Mouse (Mus musculus) bone marrow, adult 2 months (tissue): ENCODE results near the gene Sdk2. TPM values are rescaled to one million over a fixed set of nuclear protein-coding genes. Genes with fewer than 3 reads are reported as not detected.

Experiments used
- H3K27ac ChIP-seq: fragments of 200-500 bp; 2 replicates; pipeline ENCODE4 v1.5.1; 2012; ENCODE audit warnings: low read depth, mild to moderate bottlenecking, control low read depth, inconsistent platforms, low read length; ENCODE audit not compliant: control insufficient read depth, poor library complexity, insufficient read depth
- H3K4me1 ChIP-seq: fragments of 200-500 bp; 2 replicates; pipeline ENCODE4 v1.6.1; 2011; ENCODE audit warnings: low read length; ENCODE audit not compliant: control insufficient read depth, insufficient read depth
- H3K4me3 ChIP-seq: fragments of 200-500 bp; replicated peaks from 2 replicates; pipeline ENCODE3; 2011; ENCODE audit warnings: mild to moderate bottlenecking, low read depth, low read length, control low read depth; ENCODE audit not compliant: control insufficient read depth
- CTCF ChIP-seq: fragments of 200-500 bp; IDR thresholded peaks from 2 replicates; pipeline ENCODE4 v1.5.1; 2011; ENCODE audit warnings: low read length, control low read depth; ENCODE audit not compliant: control insufficient read depth, insufficient read depth
- POLR2A ChIP-seq: fragments of 200-500 bp; IDR thresholded peaks from 2 replicates; pipeline ENCODE4 v1.6.1; 2011; ENCODE audit warnings: low read depth, mild to moderate bottlenecking, control low read depth, low read length, borderline replicate concordance; ENCODE audit not compliant: control insufficient read depth
- WGBS: fragments of 180-500 bp; shearing (Covaris S2); methylation state at CpG from one replicate; pipeline ENCODE4 v1.1.7; 2018; 5-methylcytosine and 5-hydroxymethylcytosine counted together
- polyA plus RNA-seq: library from polyadenylated mRNA; stranded (reverse); fragments of >200 nt; gene quantifications from 2 replicates; pipeline ENCODE4 v1.2.4, GENCODE M21; 2011; ENCODE audit warnings: low replicate concordance; ENCODE audit not compliant: missing spikeins, insufficient read depth, insufficient read length

The Sdk2 gene
- polyA plus RNA-seq, 1 experiment = 0.17 TPM

DNA sequence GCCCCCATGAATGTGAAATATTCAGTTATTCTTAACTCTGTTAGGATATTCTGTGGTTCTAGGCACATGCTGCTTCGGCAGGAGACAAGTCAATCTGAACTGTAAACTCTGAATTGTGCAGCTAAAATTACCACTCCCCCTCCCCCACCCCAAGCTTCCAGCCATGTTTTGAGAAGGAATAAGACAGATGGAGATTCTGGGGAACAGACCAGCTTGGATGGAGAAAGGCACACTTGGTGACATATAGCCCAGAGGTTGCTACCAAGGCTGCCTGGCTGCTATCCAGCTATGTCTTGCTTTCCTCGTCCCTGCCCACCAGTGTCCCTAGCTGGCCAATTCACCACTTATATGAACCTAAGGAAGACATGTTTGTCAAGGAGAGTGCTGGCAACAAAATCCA is 284.8 kb downstream of the Sdk2 start:
- Histone ChIP-seq H3K4me3 (no peak overlapping the region), H3K27ac (no peak overlapping the region), H3K4me1 (peaks cover 7% of the 10 kb centered on the region)
- 64% methylated on average over 2 of the region's 2 CpGs for WGBS
- no peak for TF ChIP-seq POLR2A
- no peak for TF ChIP-seq CTCF

- H3K4me1 ChIP-seq = peaks cover 7% of the 10 kb centered on the region
- WGBS = 9% methylated on average over 6 of the region's 6 CpGs
- no peak overlapping the region for H3K27ac ChIP-seq
- TF ChIP-seq CTCF = no peak
- TF ChIP-seq POLR2A = no peak
- H3K4me3 ChIP-seq = no peak overlapping the region
These were observed 287.2 kb downstream of the Sdk2 start for GRCm38 (mm10) chr11:113779680-113780041.

GRCm38 (mm10) chr11:113778733-113779679 is 287.8 kb downstream of the Sdk2 start:
- H3K4me1 ChIP-seq = peaks cover 7% of the 10 kb centered on the region
- WGBS = 68% methylated on average over 20 of the region's 20 CpGs
- TF ChIP-seq CTCF (no peak), POLR2A (no peak)
- H3K27ac ChIP-seq = no peak overlapping the region
- H3K4me3 ChIP-seq = no peak overlapping the region

GRCm38 (mm10) chr11:113777878-113778464 is 288.9 kb downstream of the Sdk2 start:
- WGBS = 48% methylated on average over 8 of the region's 8 CpGs
- TF ChIP-seq POLR2A = no peak
- no peak for TF ChIP-seq CTCF
- peaks cover 7% of the 10 kb centered on the region for H3K4me1 ChIP-seq
- peak overlapping the region; percentile 54 for H3K27ac ChIP-seq
- H3K4me3 ChIP-seq = no peak overlapping the region

- Histone ChIP-seq H3K4me3 (no peak overlapping the region), H3K27ac (peak overlapping the region; percentile 54), H3K4me1 (peaks cover 7% of the 10 kb centered on the region)
- TF ChIP-seq CTCF (no peak), POLR2A (no peak)
- WGBS = 65% methylated on average over 14 of the region's 14 CpGs
These were observed 289.9 kb downstream of the Sdk2 start for GRCm38 (mm10) chr11:113776851-113777511.

GRCm38 (mm10) chr11:113774773-113775172 is 292.1 kb downstream of the Sdk2 start:
- H3K4me3 ChIP-seq = no peak overlapping the region
- TF ChIP-seq POLR2A = no peak
- H3K27ac ChIP-seq = no peak overlapping the region
- WGBS = 90% methylated on average over 3 of the region's 3 CpGs
- peaks cover 7% of the 10 kb centered on the region for H3K4me1 ChIP-seq

GRCm38 (mm10) chr11:113773191-113773590 is 293.7 kb downstream of the Sdk2 start:
- TF ChIP-seq POLR2A = no peak
- no peak for TF ChIP-seq CTCF
- WGBS = 81% methylated on average over 5 of the region's 5 CpGs
- no peak overlapping the region for H3K4me3 ChIP-seq
- H3K4me1 ChIP-seq = peaks cover 5% of the 10 kb centered on the region
- H3K27ac ChIP-seq = no peak overlapping the region

- no peak for TF ChIP-seq POLR2A
- TF ChIP-seq CTCF = no peak
- whole genome bisulfite sequencing = 82% methylated on average over 13 of the region's 13 CpGs
- Histone ChIP-seq H3K4me1 (peaks cover 5% of the 10 kb centered on the region), H3K27ac (no peak overlapping the region), H3K4me3 (no peak overlapping the region)
These were observed 295.7 kb downstream of the Sdk2 start for GRCm38 (mm10) chr11:113771187-113771586.
